Mouse (Mus musculus): Measurements from ENCODE around the gene Krt80. TPM values are rescaled to one million over a fixed set of nuclear protein-coding genes. Genes with fewer than 3 reads are reported as not detected.

Gene Krt80
- total and polyA plus RNA-seq, 3 experiments, result 0.20 TPM; not detected in 2

DNA sequence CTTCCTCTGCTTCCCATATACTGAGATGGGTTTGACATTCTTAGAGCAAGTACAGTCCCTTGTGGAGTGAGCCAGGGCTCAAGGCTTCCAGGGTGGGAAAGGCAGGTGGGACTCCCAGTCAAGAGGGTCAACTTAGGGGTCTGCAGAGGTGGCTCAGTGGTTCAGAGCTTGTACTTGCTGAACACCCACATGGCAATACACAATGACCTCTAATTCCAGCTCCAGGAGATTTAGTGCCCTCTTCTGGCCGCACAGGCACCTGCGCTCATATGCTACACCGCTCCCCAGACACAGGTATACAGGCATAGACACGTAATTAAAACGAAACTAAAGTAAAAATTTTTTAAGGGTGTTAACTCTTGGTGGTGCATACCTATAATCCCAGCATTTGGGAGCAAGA is 46.5 kb downstream of the Krt80 start:
- H3K27ac ChIP-seq (ENCODE audit: insufficient read depth, low read depth), result no peak overlapping the region
- H3K9me3 ChIP-seq (replicated peaks; ENCODE audit: low read length), result peaks cover 6% of the 10 kb centered on the region
- in situ Hi-C loops (cut with MboI; ENCODE audit: low pct_ligation_motif_present, low pct_unique_long_range_greater_than_20kb, low sequenced_read_pairs) (loop anchor here (5.0 kb wide), 1 partner anchor 749 kb away; the partner anchor contains the start of gene Eif4b), dilution Hi-C loops (cut with MboI; ENCODE audit: extremely low pct_ligation_motif_present, extremely low pct_unique_long_range_greater_than_20kb, low sequenced_read_pairs) (no loop called here)
- TF ChIP-seq CTCF (conservative IDR thresholded peaks at IDR 0.05 in 1 of 2, IDR thresholded peaks at IDR 0.05 in 1 of 2; ENCODE audit: low read depth in 2 of 2, low read length in 2 of 2) (peak in 1 of 2 experiments; percentile 30; a peak in 2 of 4 replicates), EP300 (IDR thresholded peaks at IDR 0.05; ENCODE audit: low read length) (no peak)
- no peaks in the 10 kb centered on the region for H3K79me2 ChIP-seq (replicated peaks; ENCODE audit: control insufficient read depth, extremely low read depth, insufficient read depth, poor library complexity, severe bottlenecking)
- no peak overlapping the region for H3K4me3 ChIP-seq (replicated peaks in 1 of 3; ENCODE audit: low read depth in 2 of 3, low read length in 2 of 3, poor library complexity in 1 of 3)
- peaks cover 14 to 41% of the 10 kb centered on the region in 2 experiments for H3K4me1 ChIP-seq (ENCODE audit: control insufficient read depth in 1 of 2, insufficient read depth in 2 of 2)
- peaks cover 6% of the 10 kb centered on the region for H3K27me3 ChIP-seq (replicated peaks)
- DNase-seq (ENCODE audit: extremely low read depth), result no peak
- no peak overlapping the region for H3K9ac ChIP-seq (ENCODE audit: insufficient read depth, low read depth)
- no peak overlapping the region for H3K4me2 ChIP-seq (ENCODE audit: insufficient read depth, low read depth, poor library complexity, severe bottlenecking)
- no peaks in the 10 kb centered on the region for H3K36me3 ChIP-seq (replicated peaks in 1 of 2; ENCODE audit: control insufficient read depth in 1 of 2, insufficient read depth in 1 of 2, low read length in 1 of 2)

DNA sequence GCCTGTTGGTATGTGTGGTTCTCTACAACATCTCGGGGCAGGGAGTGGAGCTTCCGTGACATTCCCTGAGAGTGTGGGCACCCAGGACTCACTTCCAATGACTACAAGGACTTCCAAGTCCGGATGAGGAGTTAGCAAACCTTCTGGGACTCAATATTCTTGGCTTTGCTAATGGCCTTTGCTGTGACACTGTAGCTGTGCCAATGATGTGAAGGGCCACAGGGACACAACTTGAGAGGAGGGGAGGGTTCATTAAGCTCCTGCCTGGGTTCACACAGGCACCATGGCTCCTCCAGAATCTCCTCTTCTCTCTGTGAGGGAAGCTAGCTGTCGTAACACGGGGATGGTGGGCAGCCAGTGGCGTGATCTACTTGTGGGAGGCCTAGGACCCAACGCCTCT is 47.3 kb downstream of the Krt80 start:
- H3K4me3 ChIP-seq (replicated peaks in 1 of 3; ENCODE audit: low read depth in 2 of 3, low read length in 2 of 3, poor library complexity in 1 of 3), result no peak overlapping the region
- no peak for DNase-seq (ENCODE audit: extremely low read depth)
- H3K79me2 ChIP-seq (replicated peaks; ENCODE audit: control insufficient read depth, extremely low read depth, insufficient read depth, poor library complexity, severe bottlenecking), result no peaks in the 10 kb centered on the region
- H3K36me3 ChIP-seq (replicated peaks in 1 of 2; ENCODE audit: control insufficient read depth in 1 of 2, insufficient read depth in 1 of 2, low read length in 1 of 2), result no peaks in the 10 kb centered on the region
- H3K9me3 ChIP-seq (replicated peaks; ENCODE audit: low read length), result peaks cover 6% of the 10 kb centered on the region
- peaks cover 19 to 50% of the 10 kb centered on the region in 2 experiments for H3K4me1 ChIP-seq (ENCODE audit: control insufficient read depth in 1 of 2, insufficient read depth in 2 of 2)
- no peak overlapping the region for H3K4me2 ChIP-seq (ENCODE audit: insufficient read depth, low read depth, poor library complexity, severe bottlenecking)
- in situ Hi-C loops (cut with MboI; ENCODE audit: low pct_ligation_motif_present, low pct_unique_long_range_greater_than_20kb, low sequenced_read_pairs), result loop anchor here (5.0 kb wide), 1 partner anchor 750 kb away; the partner anchor contains the start of gene Eif4b
- TF ChIP-seq ETS1 (conservative IDR thresholded peaks at IDR 0.05; ENCODE audit: low read depth, low read length) (no peak), SMC3 (IDR thresholded peaks at IDR 0.05; ENCODE audit: low read depth, low read length) (no peak), MEF2A (IDR thresholded peaks at IDR 0.05; ENCODE audit: borderline replicate concordance, low read depth, low read length) (no peak), ELF1 (IDR thresholded peaks at IDR 0.05; ENCODE audit: low read depth, low read length) (no peak), TBP (conservative IDR thresholded peaks at IDR 0.05; ENCODE audit: low read depth, low read length) (no peak), GABPA (IDR thresholded peaks at IDR 0.05; ENCODE audit: insufficient replicate concordance, low read depth, low read length) (no peak), USF1 (IDR thresholded peaks at IDR 0.05; ENCODE audit: low read depth, low read length) (no peak), CTCF (conservative IDR thresholded peaks at IDR 0.05 in 1 of 2, IDR thresholded peaks at IDR 0.05 in 1 of 2; ENCODE audit: low read depth in 2 of 2, low read length in 2 of 2) (no peak), MAZ (IDR thresholded peaks at IDR 0.05; ENCODE audit: low read depth, low read length) (no peak), MAX (IDR thresholded peaks at IDR 0.05; ENCODE audit: low read length) (no peak), IRF4 (IDR thresholded peaks at IDR 0.05; ENCODE audit: low read depth, low read length) (no peak)
- H3K27me3 ChIP-seq (replicated peaks), result no peaks in the 10 kb centered on the region
- dilution Hi-C loops (cut with MboI; ENCODE audit: extremely low pct_ligation_motif_present, extremely low pct_unique_long_range_greater_than_20kb, low sequenced_read_pairs), result no loop called here
- no peak overlapping the region for H3K27ac ChIP-seq (ENCODE audit: insufficient read depth, low read depth)
- H3K9ac ChIP-seq (ENCODE audit: insufficient read depth, low read depth), result no peak overlapping the region

DNA sequence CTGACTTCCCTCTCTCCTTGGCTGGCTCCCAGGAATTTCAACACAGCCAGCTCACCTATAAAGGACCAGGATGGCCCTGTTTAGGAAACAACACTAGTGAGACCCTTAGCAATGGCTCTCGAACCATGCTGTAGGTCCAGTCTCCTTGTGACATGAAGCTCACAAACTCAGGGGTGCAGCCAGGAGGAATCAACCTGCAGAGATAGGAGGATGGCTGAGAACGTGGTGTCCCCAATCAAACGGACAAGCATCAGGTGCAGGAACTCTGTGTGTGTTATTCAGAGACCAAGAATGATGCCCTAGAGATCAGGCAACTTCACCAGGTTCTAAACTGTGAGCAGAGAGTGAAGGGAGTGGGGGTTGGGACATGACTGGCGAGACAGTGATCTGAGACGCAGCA is 47.9 kb downstream of the Krt80 start:
- H3K27ac ChIP-seq (ENCODE audit: insufficient read depth, low read depth), result no peak overlapping the region
- peaks cover 6% of the 10 kb centered on the region for H3K9me3 ChIP-seq (replicated peaks; ENCODE audit: low read length)
- in situ Hi-C loops (cut with MboI; ENCODE audit: low pct_ligation_motif_present, low pct_unique_long_range_greater_than_20kb, low sequenced_read_pairs), result loop anchor here (5.0 kb wide), 1 partner anchor 750 kb away; the partner anchor contains the start of gene Eif4b
- no peaks in the 10 kb centered on the region for H3K79me2 ChIP-seq (replicated peaks; ENCODE audit: control insufficient read depth, extremely low read depth, insufficient read depth, poor library complexity, severe bottlenecking)
- H3K27me3 ChIP-seq (replicated peaks), result no peaks in the 10 kb centered on the region
- TF ChIP-seq BHLHE40 (IDR thresholded peaks at IDR 0.05; ENCODE audit: low read depth, low read length), result no peak
- TF ChIP-seq HCFC1 (IDR thresholded peaks at IDR 0.05; ENCODE audit: low read depth, low read length), result no peak
- no peak for TF ChIP-seq RAD21 (IDR thresholded peaks at IDR 0.05; ENCODE audit: low read depth, low read length)
- no peak for TF ChIP-seq ELF1 (IDR thresholded peaks at IDR 0.05; ENCODE audit: low read depth, low read length)
- TF ChIP-seq IRF4 (IDR thresholded peaks at IDR 0.05; ENCODE audit: low read depth, low read length), result no peak
- TF ChIP-seq TCF12 (IDR thresholded peaks at IDR 0.05; ENCODE audit: low read depth, low read length), result no peak
- no peak for TF ChIP-seq POLR2AphosphoS2 (IDR thresholded peaks at IDR 0.05; ENCODE audit: low read depth, low read length)
- no peak for TF ChIP-seq MAX (IDR thresholded peaks at IDR 0.05; ENCODE audit: low read length)
- TF ChIP-seq MAFK (IDR thresholded peaks at IDR 0.05; ENCODE audit: insufficient replicate concordance, low read length), result no peak
- TF ChIP-seq MAZ (IDR thresholded peaks at IDR 0.05; ENCODE audit: low read depth, low read length), result no peak
- TF ChIP-seq EP300 (IDR thresholded peaks at IDR 0.05; ENCODE audit: low read length), result no peak
- no peak for TF ChIP-seq JUND (conservative IDR thresholded peaks at IDR 0.05; ENCODE audit: low read depth, low read length)
- no peak for TF ChIP-seq NELFE (IDR thresholded peaks at IDR 0.05; ENCODE audit: low read depth, low read length)
- no peak for TF ChIP-seq SIN3A (IDR thresholded peaks at IDR 0.05; ENCODE audit: low read length)
- TF ChIP-seq ZMIZ1 (IDR thresholded peaks at IDR 0.05; ENCODE audit: low read depth, low read length), result no peak
- dilution Hi-C loops (cut with MboI; ENCODE audit: extremely low pct_ligation_motif_present, extremely low pct_unique_long_range_greater_than_20kb, low sequenced_read_pairs), result no loop called here
- no peak overlapping the region for H3K9ac ChIP-seq (ENCODE audit: insufficient read depth, low read depth)
- H3K36me3 ChIP-seq (replicated peaks in 1 of 2; ENCODE audit: control insufficient read depth in 1 of 2, insufficient read depth in 1 of 2, low read length in 1 of 2), result no peaks in the 10 kb centered on the region
- H3K4me1 ChIP-seq (ENCODE audit: control insufficient read depth in 1 of 2, insufficient read depth in 2 of 2), result peaks cover 21 to 52% of the 10 kb centered on the region in 2 experiments
- H3K4me2 ChIP-seq (ENCODE audit: insufficient read depth, low read depth, poor library complexity, severe bottlenecking), result no peak overlapping the region
- no peak for DNase-seq (ENCODE audit: extremely low read depth)
- no peak overlapping the region for H3K4me3 ChIP-seq (replicated peaks in 1 of 3; ENCODE audit: low read depth in 2 of 3, low read length in 2 of 3, poor library complexity in 1 of 3)
